In the genomic region with DNA sequence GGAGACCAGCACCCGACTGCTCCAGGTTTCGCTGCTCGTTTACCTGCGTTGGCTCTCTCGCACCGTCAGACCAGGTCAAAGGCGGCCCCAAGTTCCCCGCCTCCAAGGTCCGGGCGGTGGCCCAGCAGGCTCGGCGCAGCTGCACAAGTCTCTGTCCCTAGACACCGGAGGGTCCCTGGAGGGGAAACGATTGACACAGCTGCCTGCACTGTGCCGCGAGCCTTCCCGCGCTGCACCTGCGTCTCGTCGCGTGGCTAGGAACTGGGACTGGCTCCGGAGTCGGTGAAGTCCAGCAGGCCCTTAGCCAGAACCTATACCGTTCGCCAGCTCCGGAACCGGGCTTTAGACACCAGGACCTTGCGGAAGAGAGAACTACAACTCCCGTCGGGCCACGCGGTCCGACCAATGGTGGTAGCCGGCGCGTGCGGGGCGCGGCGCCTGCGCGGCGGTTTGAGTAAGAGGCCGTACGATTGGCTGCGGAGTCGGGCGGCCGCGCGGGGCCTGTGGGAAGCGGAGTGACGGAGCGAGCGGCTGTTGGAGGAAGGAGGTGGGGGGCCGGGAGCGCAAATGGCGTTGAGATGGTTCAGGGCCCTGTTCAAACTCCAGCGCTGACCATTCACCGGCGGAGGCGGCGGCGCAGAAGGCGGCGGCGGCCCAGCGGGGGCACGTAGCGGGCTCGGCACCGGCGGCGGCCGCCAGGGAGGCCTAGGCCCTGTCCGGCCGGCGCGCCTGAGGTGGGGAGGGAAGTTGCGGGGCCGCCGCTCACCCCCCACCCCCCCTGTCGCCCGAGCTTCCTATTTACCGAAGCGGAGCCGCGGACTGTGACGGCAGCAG, we compare ENCODE assay signal across 8 mouse cellular contexts. TPM values are rescaled to one million over a fixed set of nuclear protein-coding genes. Genes with fewer than 3 reads are reported as not detected.
DNase-seq lines count a peak whose midpoint lies in the region; ATAC-seq and TF ChIP-seq lines count a peak whose summit lies in the region.

A gene (plus strand): TSS at position 534 of the 834 bp plus-strand sequence.

- TF ChIP-seq POLR2A in testis, adult 2 months (IDR thresholded peaks at IDR 0.05; ENCODE audit: control insufficient read depth, low read depth, low read length) = peak; percentile 87

- H3K36me3 ChIP-seq in E14TG2a.4 (ENCODE audit: insufficient read depth, low read length) = peaks cover 19% of the 10 kb centered on the region
- 0 out of 2 replicates have a peak, but pooled peaks cover 6% of the 10 kb centered on the region for H3K36me3 ChIP-seq in forebrain, embryonic 12.5 days (replicated peaks)
- peaks cover 10% of the 10 kb centered on the region; the same call in 1 of the 2 replicates for H3K36me3 ChIP-seq in heart, postnatal 0 days (replicated peaks; ENCODE audit: control insufficient read depth, insufficient read depth, low read length)
- peaks cover 9% of the 10 kb centered on the region for H3K36me3 ChIP-seq in liver, embryonic 16.5 days (ENCODE audit: control insufficient read depth, insufficient read depth)
- H3K36me3 ChIP-seq in neural tube, embryonic 13.5 days = peaks cover 5% of the 10 kb centered on the region; the same call in 1 of the 2 replicates
- H3K36me3 ChIP-seq in testis, adult 2 months (ENCODE audit: control insufficient read depth, insufficient read depth, low read length) = peaks cover 3% of the 10 kb centered on the region; the same call in 1 of the 2 replicates

- DNase-seq in c-Kit-positive CD71-positive TER-119-positive erythroid progenitor cells, embryonic 14.5 days (ENCODE audit: low spot score) = peak; percentile 94
- DNase-seq in heart, postnatal 0 days (ENCODE audit: low spot score) = peak; percentile 95
- DNase-seq in kidney, postnatal 4 days = peak; percentile 97 to 99

- peak within 1 kb of the TSS; percentile 96 for H3K4me3 ChIP-seq in E14TG2a.4 (replicated peaks; ENCODE audit: low read length)
- H3K4me3 ChIP-seq in forebrain, embryonic 12.5 days (replicated peaks) = peak within 1 kb of the TSS; percentile 98
- H3K4me3 ChIP-seq in heart, postnatal 0 days (ENCODE audit: low read depth, low read length) = peak within 1 kb of the TSS; percentile 99
- peak within 1 kb of the TSS; percentile 99 for H3K4me3 ChIP-seq in liver, embryonic 16.5 days (ENCODE audit: low read depth, low read length)
- peak within 1 kb of the TSS; percentile 97 for H3K4me3 ChIP-seq in neural tube, embryonic 13.5 days
- H3K4me3 ChIP-seq in testis, adult 2 months (ENCODE audit: control insufficient read depth, low read depth, low read length) = peak within 1 kb of the TSS; percentile 99

- peak within 1 kb of the TSS; percentile 93 for H3K9ac ChIP-seq in forebrain, embryonic 12.5 days
- H3K9ac ChIP-seq in heart, postnatal 0 days (replicated peaks; ENCODE audit: low read depth, low read length) = peak within 1 kb of the TSS; percentile 98
- peak within 1 kb of the TSS; percentile 100 for H3K9ac ChIP-seq in liver, embryonic 16.5 days (ENCODE audit: low read depth, low read length)
- peak within 1 kb of the TSS; percentile 95 for H3K9ac ChIP-seq in neural tube, embryonic 13.5 days

- TF ChIP-seq EP300 in heart, postnatal 0 days (IDR thresholded peaks at IDR 0.05; ENCODE audit: low read depth) = peak; percentile 67; the same call in 1 of the 2 replicates

- no peaks in the 10 kb centered on the region for H3K9me3 ChIP-seq in E14TG2a.4 (ENCODE audit: low read length)
- no peaks in the 10 kb centered on the region for H3K9me3 ChIP-seq in forebrain, embryonic 12.5 days
- H3K9me3 ChIP-seq in heart, postnatal 0 days (replicated peaks; ENCODE audit: control insufficient read depth, low read length) = no peaks in the 10 kb centered on the region
- H3K9me3 ChIP-seq in liver, embryonic 16.5 days (replicated peaks; ENCODE audit: control insufficient read depth, low read length) = no peaks in the 10 kb centered on the region
- no peaks in the 10 kb centered on the region for H3K9me3 ChIP-seq in neural tube, embryonic 13.5 days

- peak within 1 kb of the TSS; percentile 85 for H3K4me2 ChIP-seq in forebrain, embryonic 12.5 days
- peak within 1 kb of the TSS; percentile 91 for H3K4me2 ChIP-seq in heart, postnatal 0 days (ENCODE audit: low read depth, low read length)
- H3K4me2 ChIP-seq in liver, embryonic 16.5 days (ENCODE audit: low read depth, low read length) = peak within 1 kb of the TSS; percentile 73
- peak within 1 kb of the TSS; percentile 92 for H3K4me2 ChIP-seq in neural tube, embryonic 13.5 days

- TF ChIP-seq CTCF in E14TG2a.4 (conservative IDR thresholded peaks at IDR 0.05; ENCODE audit: low read length) = no peak
- no peak for TF ChIP-seq CTCF in heart, postnatal 0 days (IDR thresholded peaks at IDR 0.05; ENCODE audit: low read depth)
- no peak for TF ChIP-seq CTCF in testis, adult 2 months (IDR thresholded peaks at IDR 0.05; ENCODE audit: control insufficient read depth, insufficient read depth, insufficient replicate concordance, low read depth, low read length)

- WGBS in forebrain, embryonic 12.5 days = under 1% methylated on average over 85 of the region's 90 CpGs
- under 1% methylated on average over 80 of the region's 90 CpGs for WGBS in heart, postnatal 0 days
- under 1% methylated on average over 82 of the region's 90 CpGs for WGBS in liver, embryonic 16.5 days (ENCODE audit: insufficient replicate concordance)
- under 1% methylated on average over 87 of the region's 90 CpGs for WGBS in neural tube, embryonic 13.5 days

- H3K27ac ChIP-seq in forebrain, embryonic 12.5 days = peak within 1 kb of the TSS; percentile 94
- H3K27ac ChIP-seq in heart, postnatal 0 days (ENCODE audit: low read depth) = peak within 1 kb of the TSS; percentile 97
- H3K27ac ChIP-seq in liver, embryonic 16.5 days (ENCODE audit: low read length) = peak within 1 kb of the TSS; percentile 97
- H3K27ac ChIP-seq in neural tube, embryonic 13.5 days (replicated peaks) = peak within 1 kb of the TSS; percentile 94
- peak within 1 kb of the TSS; percentile 99 for H3K27ac ChIP-seq in testis, adult 2 months (ENCODE audit: control insufficient read depth, insufficient read depth, low read depth, low read length)

- H3K4me1 ChIP-seq in E14TG2a.4 (replicated peaks; ENCODE audit: low read depth, low read length) = peaks cover 75% of the 10 kb centered on the region
- H3K4me1 ChIP-seq in forebrain, embryonic 12.5 days = peaks cover 15% of the 10 kb centered on the region
- H3K4me1 ChIP-seq in heart, postnatal 0 days (ENCODE audit: control insufficient read depth, insufficient read depth) = peaks cover 3% of the 10 kb centered on the region; the same call in 1 of the 2 replicates
- peaks cover 20% of the 10 kb centered on the region for H3K4me1 ChIP-seq in liver, embryonic 16.5 days (ENCODE audit: control insufficient read depth, low read depth, low read length)
- peaks cover 30% of the 10 kb centered on the region for H3K4me1 ChIP-seq in neural tube, embryonic 13.5 days (replicated peaks)
- H3K4me1 ChIP-seq in testis, adult 2 months (ENCODE audit: control insufficient read depth, insufficient read depth, low read length) = no peaks in the 10 kb centered on the region; the same call in 1 of the 2 replicates

- peak; percentile 99 for ATAC-seq in forebrain, embryonic 12.5 days (ENCODE audit: low FRiP score)
- peak; percentile 98 for ATAC-seq in heart, postnatal 0 days (ENCODE audit: insufficient read depth, low read depth)
- peak; percentile 97 for ATAC-seq in liver, embryonic 16.5 days (ENCODE audit: low read depth)
- peak; percentile 99 for ATAC-seq in neural tube, embryonic 13.5 days (ENCODE audit: low read depth)

- no peaks in the 10 kb centered on the region for H3K27me3 ChIP-seq in E14TG2a.4 (ENCODE audit: insufficient read depth, low read length)
- H3K27me3 ChIP-seq in forebrain, embryonic 12.5 days = no peaks in the 10 kb centered on the region
- H3K27me3 ChIP-seq in heart, postnatal 0 days (ENCODE audit: control insufficient read depth, insufficient read depth, low read length) = no peaks in the 10 kb centered on the region
- H3K27me3 ChIP-seq in liver, embryonic 16.5 days (ENCODE audit: control insufficient read depth, insufficient read depth, low read depth, low read length) = no peaks in the 10 kb centered on the region
- H3K27me3 ChIP-seq in neural tube, embryonic 13.5 days = no peaks in the 10 kb centered on the region
- H3K27me3 ChIP-seq in testis, adult 2 months (ENCODE audit: control insufficient read depth, insufficient read depth, low read length) = no peaks in the 10 kb centered on the region

RNA-seq across cellular contexts. Expression of the gene that starts here (rescaled TPM):
- 37.6 and 38.3 TPM in 2 replicates for polyA plus RNA-seq in forebrain, embryonic 12.5 days (2016; fragmentation: Nextera tagmentation; extraction: Ambion mirVana)
- 17.1 and 25.2 TPM in 2 replicates for total RNA-seq in heart, postnatal 0 days (2014; rRNA removed; ENCODE audit: low replicate concordance)
- 10.2 and 10.8 TPM in 2 replicates for polyA plus RNA-seq in heart, postnatal 0 days (2015; fragmentation: Nextera tagmentation; extraction: Ambion mirVana)
- polyA plus RNA-seq in liver, embryonic 16.5 days (2015; fragmentation: Nextera tagmentation; extraction: Ambion mirVana) = 18.0 and 20.1 TPM in 2 replicates
- polyA plus RNA-seq in neural tube, embryonic 13.5 days (2015; fragmentation: Nextera tagmentation; extraction: Ambion mirVana) = 18.3 and 21.2 TPM in 2 replicates
- 22.5 and 35.3 TPM in 2 replicates for polyA plus RNA-seq in testis, adult 2 months (2012; rRNA removed)

Comparison
In these comparisons a context has a peak if more than half of its experiments do, and no peak if none do; other contexts are left out.
1. Peak in every context shown above with its lines: DNase-seq, ATAC-seq, H3K4me3 ChIP-seq and H3K27ac ChIP-seq.